16 mouse cellular contexts compared by ENCODE assay signal in the genomic region with DNA sequence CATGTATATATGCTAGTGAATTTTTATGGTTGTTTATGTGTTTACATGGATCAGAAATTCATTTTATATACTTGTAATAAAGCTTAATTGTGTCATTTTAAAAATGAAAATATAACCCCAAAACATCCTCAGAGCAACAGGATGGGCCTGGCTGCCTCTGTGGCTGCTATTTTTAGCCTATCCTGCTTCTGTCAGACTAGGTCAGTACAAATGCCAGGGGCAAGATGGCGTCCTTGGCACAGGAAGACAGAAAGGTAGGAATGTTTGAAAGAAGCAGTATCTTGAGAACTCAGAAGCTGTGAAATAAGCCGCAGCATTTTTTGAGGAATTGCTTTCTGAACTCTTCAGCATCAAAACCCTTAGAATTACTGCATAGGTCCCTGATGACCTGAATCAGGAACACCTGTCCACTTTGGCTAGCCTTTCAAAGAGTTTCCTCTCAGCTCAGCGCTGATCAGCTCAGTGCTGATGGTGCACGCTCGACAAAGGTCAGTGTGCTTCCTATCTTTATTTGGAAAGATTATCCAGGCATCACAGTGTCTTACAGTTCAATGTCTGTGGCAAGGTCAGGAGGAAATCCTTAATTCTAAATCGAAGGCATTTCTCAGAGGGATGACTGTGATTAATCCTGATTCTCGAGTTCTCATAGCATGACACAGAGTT.
DNase-seq lines count a peak whose midpoint lies in the region; ATAC-seq and TF ChIP-seq lines count a peak whose summit lies in the region.
"Had no signal": no experiment of that assay in that cellular context is flagged by ENCODE, and none has a peak within 500 bp of the region (broad histone marks: within the 10 kb centered on the region; RNA-seq: fewer than 3 reads in every experiment).

No protein-coding gene starts in this region.

- peak; percentile 14 for DNase-seq in kidney, adult 2 months
- peak; percentile 28 for DNase-seq in adrenal gland, adult 8-10 months
- DNase-seq in cerebellum, adult 11 months = peak; percentile 8
- peak; percentile 53 for DNase-seq in gastrocnemius, adult 2 months
- no peak for DNase-seq in spleen, postnatal 10 days (ENCODE audit: low spot score in 2 of 2)
- no peak for DNase-seq in thymus, postnatal 25 days
- DNase-seq: liver, embryonic 13.5 days; lung, postnatal 36 days; thymus, adult 2 months had no signal

- intact Hi-C loops in gastrocnemius, adult 2 months (cut with DNase I) = no loop called here

- no peak overlapping the region for H3K27ac ChIP-seq in kidney, adult 2 months (ENCODE audit: insufficient read depth, low read depth, low read length)
- H3K27ac ChIP-seq in kidney, embryonic 14.5 days (ENCODE audit: low read depth, low read length) = no peak overlapping the region
- peak overlapping the region; percentile 77 for H3K27ac ChIP-seq in gastrocnemius, adult 2 months
- H3K27ac ChIP-seq: embryonic facial prominence, embryonic 12.5 days; heart, embryonic 15.5 days; liver, embryonic 13.5 days; midbrain, embryonic 13.5 days; neural tube, embryonic 12.5 days had no signal

- H3K9ac ChIP-seq in kidney, embryonic 14.5 days (ENCODE audit: low read depth, low read length) = no peak overlapping the region
- H3K9ac ChIP-seq: embryonic facial prominence, embryonic 12.5 days; heart, embryonic 15.5 days; liver, embryonic 13.5 days; midbrain, embryonic 13.5 days; neural tube, embryonic 12.5 days had no signal

- H3K9me3 ChIP-seq in kidney, embryonic 14.5 days (ENCODE audit: control insufficient read depth, low read length) = no peaks in the 10 kb centered on the region
- H3K9me3 ChIP-seq: embryonic facial prominence, embryonic 12.5 days; heart, embryonic 15.5 days; liver, embryonic 13.5 days; midbrain, embryonic 13.5 days; neural tube, embryonic 12.5 days had no signal

- H3K4me2 ChIP-seq in kidney, embryonic 14.5 days (replicated peaks; ENCODE audit: low read depth, low read length) = no peak overlapping the region
- H3K4me2 ChIP-seq: embryonic facial prominence, embryonic 12.5 days; heart, embryonic 15.5 days; liver, embryonic 13.5 days; midbrain, embryonic 13.5 days; neural tube, embryonic 12.5 days had no signal

- 38% methylated on average over 7 of the region's 7 CpGs for WGBS in kidney, adult 2 months
- 64% methylated on average over 7 of the region's 7 CpGs for WGBS in kidney, embryonic 14.5 days

- no peaks in the 10 kb centered on the region for H3K27me3 ChIP-seq in kidney, adult 2 months (replicated peaks; ENCODE audit: control insufficient read depth, insufficient read depth, low read length)
- H3K27me3 ChIP-seq in kidney, embryonic 14.5 days (ENCODE audit: control insufficient read depth, insufficient read depth, low read length) = no peaks in the 10 kb centered on the region
- H3K27me3 ChIP-seq: embryonic facial prominence, embryonic 12.5 days; heart, embryonic 15.5 days; liver, embryonic 13.5 days; midbrain, embryonic 13.5 days; neural tube, embryonic 12.5 days had no signal

- no peak for ATAC-seq in kidney, embryonic 14.5 days (ENCODE audit: low FRiP score, low TSS enrichment)
- ATAC-seq: activated CD4-positive, CD25-positive, alpha-beta regulatory T cell, adult 4 months; hindbrain, embryonic 16.5 days; midbrain, embryonic 13.5 days had no signal

- TF ChIP-seq CTCF in kidney, adult 2 months (conservative IDR thresholded peaks at IDR 0.05; ENCODE audit: insufficient read depth, insufficient read length, low read depth, low read length) = no peak
- TF ChIP-seq CTCF in gastrocnemius, adult 2 months (IDR thresholded peaks at IDR 0.05) = no peak

- H3K4me3 ChIP-seq in kidney, adult 2 months (ENCODE audit: insufficient read depth, low read depth, low read length) = no peak overlapping the region
- H3K4me3 ChIP-seq in kidney, embryonic 14.5 days (ENCODE audit: low read length) = no peak overlapping the region
- H3K4me3 ChIP-seq in gastrocnemius, adult 2 months = no peak overlapping the region
- H3K4me3 ChIP-seq: embryonic facial prominence, embryonic 12.5 days; heart, embryonic 15.5 days; liver, embryonic 13.5 days; midbrain, embryonic 13.5 days; neural tube, embryonic 12.5 days had no signal

- no peaks in the 10 kb centered on the region for H3K36me3 ChIP-seq in kidney, adult 2 months (ENCODE audit: control insufficient read depth, insufficient read depth, low read length)
- H3K36me3 ChIP-seq in kidney, embryonic 14.5 days (ENCODE audit: control insufficient read depth, insufficient read depth, low read length) = no peaks in the 10 kb centered on the region
- H3K36me3 ChIP-seq: embryonic facial prominence, embryonic 12.5 days; heart, embryonic 15.5 days; liver, embryonic 13.5 days; midbrain, embryonic 13.5 days; neural tube, embryonic 12.5 days had no signal

- TF ChIP-seq POLR2A in kidney, adult 2 months (IDR thresholded peaks at IDR 0.05; ENCODE audit: low read depth, low read length) = no peak

- no peaks in the 10 kb centered on the region for H3K4me1 ChIP-seq in kidney, adult 2 months (ENCODE audit: control insufficient read depth, insufficient read depth, low read length)
- H3K4me1 ChIP-seq in kidney, embryonic 14.5 days (ENCODE audit: control insufficient read depth, insufficient read depth, low read length) = no peaks in the 10 kb centered on the region
- H3K4me1 ChIP-seq: embryonic facial prominence, embryonic 12.5 days; heart, embryonic 15.5 days; liver, embryonic 13.5 days; midbrain, embryonic 13.5 days; neural tube, embryonic 12.5 days had no signal

Comparison
In these comparisons a context has a peak if more than half of its experiments do, and no peak if none do; other contexts are left out.
1. DNase-seq: peak in kidney, adult 2 months (single experiment), adrenal gland, adult 8-10 months (single experiment), cerebellum, adult 11 months (single experiment) and gastrocnemius, adult 2 months (single experiment); none in spleen, postnatal 10 days (0 of 2) and thymus, postnatal 25 days (single experiment).